Mouse (Mus musculus) kidney, postnatal 0 days (tissue): Measurements from ENCODE around the gene Prrg2. TPM values are rescaled to one million over a fixed set of nuclear protein-coding genes. Genes with fewer than 3 reads are reported as not detected.

Experiments used
- ATAC-seq: fragments of 200-750 bp; cut with Nextera tagmentation; replicated peaks from 2 replicates; pipeline ENCODE4 v1.8.0; 2017; ENCODE audit warnings: low read depth, moderate number of reproducible peaks, moderate TSS enrichment, moderate library complexity; ENCODE audit not compliant: low FRiP score
- DNase-seq: peaks from one replicate; pipeline ENCODE4 v3.0.0-alpha.2; 2016; ENCODE audit warnings: low spot score
- H3K27ac ChIP-seq: fragments of 300-500 bp; sonication (generic); 2 replicates; pipeline ENCODE4 v1.5.1; 2014; ENCODE audit warnings: mild to moderate bottlenecking
- H3K27me3 ChIP-seq: fragments of 300-500 bp; sonication (generic); 2 replicates; pipeline ENCODE4 v1.6.1; 2014; ENCODE audit warnings: low read length, mixed read lengths; ENCODE audit not compliant: insufficient read depth
- H3K36me3 ChIP-seq: fragments of 300-500 bp; sonication (generic); 2 replicates; pipeline ENCODE4 v1.6.1; 2014; ENCODE audit warnings: low read length, mixed read lengths; ENCODE audit not compliant: insufficient read depth
- H3K4me1 ChIP-seq: fragments of 300-500 bp; sonication (generic); replicated peaks from 2 replicates; pipeline ENCODE4 v1.6.1; 2014; ENCODE audit warnings: antibody characterized with exemption, low read length, mixed read lengths; ENCODE audit not compliant: insufficient read depth
- H3K4me2 ChIP-seq: fragments of 300-500 bp; sonication (generic); 2 replicates; pipeline ENCODE4 v1.6.1; 2014; ENCODE audit warnings: mild to moderate bottlenecking, low read length, moderate library complexity, mixed read lengths
- H3K4me3 ChIP-seq: fragments of 300-500 bp; sonication (generic); replicated peaks from 2 replicates; pipeline ENCODE4 v1.5.1; 2014; ENCODE audit warnings: low read depth, low read length
- H3K9ac ChIP-seq: fragments of 300-500 bp; sonication (generic); 2 replicates; pipeline ENCODE4 v1.6.1; 2014; ENCODE audit warnings: low read depth, low read length
- H3K9me3 ChIP-seq: fragments of 300-500 bp; sonication (generic); replicated peaks from 2 replicates; pipeline ENCODE4 v1.6.1; 2016; ENCODE audit warnings: low read length, inconsistent platforms, mixed read lengths
- CTCF ChIP-seq: IDR thresholded peaks from 2 replicates; pipeline ENCODE4 v1.5.1; 2016; ENCODE audit warnings: antibody characterized with exemption, low read depth, mild to moderate bottlenecking, moderate library complexity
- WGBS: fragments of 180-500 bp; shearing (Covaris S2); extraction: QIAGEN DNeasy Blood & Tissue Kit; methylation state at CpG from one replicate; pipeline ENCODE4 v1.1.7; 2014; 5-methylcytosine and 5-hydroxymethylcytosine counted together
- polyA plus RNA-seq: library from polyadenylated mRNA; unstranded; fragments of >200 nt; fragmentation: Nextera tagmentation; extraction: Ambion mirVana; gene quantifications from 2 replicates; pipeline ENCODE4 v1.2.1, GENCODE M21; 2015

Prrg2 gene
- polyA plus RNA-seq, 1 experiment from 2014 or later, result 44.3 TPM

GRCm38 (mm10) chr7:45104941-45105340 lies 42.5 kb upstream of the Prrg2 start:
- Histone ChIP-seq H3K9ac (no peak overlapping the region), H3K4me3 (no peak overlapping the region), H3K4me2 (no peak overlapping the region), H3K9me3 (no peaks in the 10 kb centered on the region), H3K4me1 (peaks cover 23% of the 10 kb centered on the region), H3K36me3 (no peaks in the 10 kb centered on the region), H3K27me3 (no peaks in the 10 kb centered on the region), H3K27ac (no peak overlapping the region)
- 74% methylated on average over 5 of the region's 5 CpGs for WGBS
- TF ChIP-seq CTCF, result no peak
- ATAC-seq (no peak), DNase-seq (no peak)

- peak within 1 kb of the TSS; percentile 40 for H3K9ac ChIP-seq
- H3K4me1 ChIP-seq, result peaks cover 23% of the 10 kb centered on the region
- no peaks in the 10 kb centered on the region for H3K36me3 ChIP-seq
- peak within 1 kb of the TSS; percentile 93 for H3K27ac ChIP-seq
- TF ChIP-seq CTCF, result no peak; the same call in 1 of the 2 replicates
- H3K4me3 ChIP-seq, result peak within 1 kb of the TSS; percentile 47
- H3K4me2 ChIP-seq, result peak within 1 kb of the TSS; percentile 68
- no peaks in the 10 kb centered on the region for H3K27me3 ChIP-seq
- 2% methylated on average over 7 of the region's 7 CpGs for WGBS
- ATAC-seq (peak; percentile 95), DNase-seq (peak; percentile 99)
- H3K9me3 ChIP-seq, result no peaks in the 10 kb centered on the region
Observed at GRCm38 (mm10) chr7:45103652-45104180, 41.2 kb upstream of the Prrg2 start, which contains the start of gene Fcgrt. Fcgrt (minus strand) TSS chr7:45103851.

GRCm38 (mm10) chr7:45102940-45103585 lies 40.6 kb upstream of the Prrg2 start:
- Histone ChIP-seq H3K27ac (peak overlapping the region; percentile 93), H3K4me3 (peak overlapping the region; percentile 47), H3K4me1 (peaks cover 23% of the 10 kb centered on the region), H3K9ac (peak overlapping the region; percentile 14), H3K9me3 (no peaks in the 10 kb centered on the region), H3K27me3 (no peaks in the 10 kb centered on the region), H3K36me3 (no peaks in the 10 kb centered on the region), H3K4me2 (peak overlapping the region; percentile 68)
- DNase-seq (peak; percentile 65), ATAC-seq (peak; percentile 64)
- TF ChIP-seq CTCF, result no peak
- WGBS, result 18% methylated on average over 9 of the region's 9 CpGs

- no peaks in the 10 kb centered on the region for H3K27me3 ChIP-seq
- DNase-seq, result no peak
- peak overlapping the region; percentile 14 for H3K9ac ChIP-seq
- H3K36me3 ChIP-seq, result no peaks in the 10 kb centered on the region
- H3K27ac ChIP-seq, result peak overlapping the region; percentile 93
- WGBS, result 57% methylated on average over 11 of the region's 11 CpGs
- H3K4me3 ChIP-seq, result peak overlapping the region; percentile 47
- peak overlapping the region; percentile 68 for H3K4me2 ChIP-seq
- H3K4me1 ChIP-seq, result peaks cover 23% of the 10 kb centered on the region
- no peaks in the 10 kb centered on the region for H3K9me3 ChIP-seq
- ATAC-seq, result no peak
- TF ChIP-seq CTCF, result no peak
Observed at GRCm38 (mm10) chr7:45102441-45102840, 40.0 kb upstream of the Prrg2 start.

- H3K9ac ChIP-seq, result no peak overlapping the region
- ATAC-seq, result no peak
- WGBS, result 65% methylated on average over 6 of the region's 6 CpGs
- H3K4me3 ChIP-seq, result no peak overlapping the region
- H3K27ac ChIP-seq, result no peak overlapping the region
- TF ChIP-seq CTCF, result no peak
- H3K9me3 ChIP-seq, result no peaks in the 10 kb centered on the region
- no peak for DNase-seq
- H3K4me1 ChIP-seq, result peaks cover 23% of the 10 kb centered on the region
- H3K27me3 ChIP-seq, result no peaks in the 10 kb centered on the region
- no peaks in the 10 kb centered on the region for H3K36me3 ChIP-seq
- H3K4me2 ChIP-seq, result no peak overlapping the region
Observed at GRCm38 (mm10) chr7:45100046-45100445, 37.6 kb upstream of the Prrg2 start.

- no peak for ATAC-seq
- H3K27ac ChIP-seq, result no peak overlapping the region
- H3K4me2 ChIP-seq, result no peak overlapping the region
- no peaks in the 10 kb centered on the region for H3K27me3 ChIP-seq
- peak; percentile 53 for TF ChIP-seq CTCF
- no peak overlapping the region for H3K9ac ChIP-seq
- H3K36me3 ChIP-seq, result no peaks in the 10 kb centered on the region
- 90% methylated on average over 8 of the region's 8 CpGs for WGBS
- no peak for DNase-seq
- H3K4me3 ChIP-seq, result no peak overlapping the region
- H3K9me3 ChIP-seq, result no peaks in the 10 kb centered on the region
- H3K4me1 ChIP-seq, result peaks cover 25% of the 10 kb centered on the region
Observed at GRCm38 (mm10) chr7:45098541-45099240, 36.2 kb upstream of the Prrg2 start.
